Mouse (Mus musculus) liver, embryonic 14.5 days (tissue): Measurements from ENCODE around the gene Rnase2b.
"Not testable (repeated sequence)": the region's sequence is repeated elsewhere in the genome, so short reads cannot be mapped to it uniquely, and the experiment has no call there.

Source experiments
- CTCF ChIP-seq: IDR thresholded peaks from 2 replicates; pipeline ENCODE4 v1.5.1; 2016; ENCODE audit warnings: antibody characterized with exemption, low read depth, control low read depth
- EP300 ChIP-seq: IDR thresholded peaks from 2 replicates; pipeline ENCODE4 v1.6.1; 2016; ENCODE audit warnings: antibody characterized with exemption, low read depth

DNA sequence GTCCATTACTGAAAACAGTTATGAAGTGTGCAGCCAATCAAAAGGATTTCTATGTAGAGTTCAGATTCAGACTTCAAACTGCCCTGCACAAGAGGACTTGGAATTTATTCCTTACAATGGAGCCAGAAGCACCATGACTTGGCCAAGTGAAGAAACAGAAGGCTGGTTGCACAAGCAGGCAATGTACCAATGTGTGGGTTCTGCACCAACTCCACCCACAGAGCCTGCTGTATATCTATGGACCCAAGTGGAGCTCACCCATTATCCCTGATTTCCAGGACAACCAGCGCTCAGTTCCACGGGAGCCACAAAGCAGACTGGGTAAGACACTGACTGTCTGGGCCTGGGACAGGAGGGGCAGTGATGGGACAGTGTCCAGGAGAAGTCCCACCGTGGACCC is at the start of gene Rnase2b:
- TF ChIP-seq CTCF, EP300: not testable (repeated sequence)
